Mouse (Mus musculus) liver, embryonic 12.5 days (tissue): ENCODE measurements around the gene Psmg1. TPM values are rescaled to one million over a fixed set of nuclear protein-coding genes. Genes with fewer than 3 reads are reported as not detected.
"Not testable (repeated sequence)": the region's sequence is repeated elsewhere in the genome, so short reads cannot be mapped to it uniquely, and the experiment has no call there.

Experiments used
- ATAC-seq: fragments of 200-750 bp; cut with Nextera tagmentation; 2 replicates; pipeline ENCODE4 v1.8.0; 2017; ENCODE audit warnings: moderate number of reproducible peaks, mild to moderate bottlenecking, moderate library complexity
- H3K27ac ChIP-seq: fragments of 300-500 bp; sonication (generic); 2 replicates; pipeline ENCODE4 v1.5.1; 2016; ENCODE audit warnings: mild to moderate bottlenecking
- H3K27me3 ChIP-seq: fragments of 300-500 bp; sonication (generic); replicated peaks from 2 replicates; pipeline ENCODE4 v1.6.1; 2016; ENCODE audit warnings: mild to moderate bottlenecking, moderate library complexity
- H3K36me3 ChIP-seq: fragments of 300-500 bp; sonication (generic); 2 replicates; pipeline ENCODE4 v1.6.1; 2016; ENCODE audit warnings: mild to moderate bottlenecking, moderate library complexity
- H3K4me1 ChIP-seq: fragments of 300-500 bp; sonication (generic); 2 replicates; pipeline ENCODE4 v1.6.1; 2016
- H3K4me2 ChIP-seq: fragments of 300-500 bp; sonication (generic); 2 replicates; pipeline ENCODE4 v1.6.1; 2016; ENCODE audit warnings: mild to moderate bottlenecking, moderate library complexity
- H3K4me3 ChIP-seq: fragments of 300-500 bp; sonication (generic); 2 replicates; pipeline ENCODE4 v1.5.1; 2016; ENCODE audit warnings: mild to moderate bottlenecking, moderate library complexity
- H3K9ac ChIP-seq: fragments of 300-500 bp; sonication (generic); 2 replicates; pipeline ENCODE4 v1.6.1; 2016; ENCODE audit warnings: mild to moderate bottlenecking, moderate library complexity
- H3K9me3 ChIP-seq: fragments of 300-500 bp; sonication (generic); replicated peaks from 2 replicates; pipeline ENCODE4 v1.6.1; 2016; ENCODE audit warnings: mild to moderate bottlenecking, moderate library complexity
- WGBS: fragments of 180-500 bp; shearing (Covaris S2); methylation state at CpG from one replicate; pipeline ENCODE4 v1.1.7; 2016; ENCODE audit not compliant: insufficient replicate concordance; 5-methylcytosine and 5-hydroxymethylcytosine counted together
- polyA plus RNA-seq: library from polyadenylated mRNA; unstranded; fragments of >200 nt; fragmentation: Nextera tagmentation; extraction: Ambion mirVana; gene quantifications from 2 replicates; pipeline ENCODE4 v1.2.1, GENCODE M21; 2016

The Psmg1 gene
- polyA plus RNA-seq, 1 experiment from 2014 or later, result 81.8 TPM

- 60% methylated on average over 4 of the region's 4 CpGs for WGBS
- H3K4me3 ChIP-seq, H3K27me3 ChIP-seq, H3K4me2 ChIP-seq, H3K27ac ChIP-seq, H3K9ac ChIP-seq, ATAC-seq, H3K9me3 ChIP-seq: not testable (repeated sequence)
- peaks cover 20% of the 10 kb centered on the region for H3K4me1 ChIP-seq
- H3K36me3 ChIP-seq, result peaks cover 24% of the 10 kb centered on the region
These were observed 3.8 kb upstream of the Psmg1 start for GRCm38 (mm10) chr16:95994576-95994975.

DNA sequence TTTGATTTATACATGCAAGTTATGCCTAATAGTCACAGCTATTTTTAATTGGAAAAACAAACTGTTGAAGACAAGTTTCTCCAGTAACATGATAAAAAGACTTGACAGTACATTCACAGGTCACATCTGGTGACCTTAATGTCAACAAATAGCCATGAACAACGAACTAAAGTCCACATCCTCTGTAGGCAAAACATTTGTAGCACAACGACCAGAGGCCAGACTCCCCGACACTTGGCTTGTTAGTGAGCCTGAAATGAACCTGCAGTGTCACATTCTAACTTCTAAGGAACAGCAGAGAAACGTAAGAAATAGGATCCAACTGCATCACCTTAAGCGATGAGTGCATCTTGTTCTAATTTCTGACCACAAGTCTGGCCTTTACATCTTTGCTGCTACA is 1.8 kb upstream of the Psmg1 start:
- no peak overlapping the region for H3K4me2 ChIP-seq
- H3K4me1 ChIP-seq, result peaks cover 24% of the 10 kb centered on the region
- no peak overlapping the region for H3K9ac ChIP-seq
- WGBS, result 80% methylated on average over 5 of the region's 5 CpGs
- no peak for ATAC-seq
- H3K36me3 ChIP-seq, result peaks cover 26% of the 10 kb centered on the region
- no peak overlapping the region for H3K4me3 ChIP-seq
- no peaks in the 10 kb centered on the region for H3K9me3 ChIP-seq
- no peaks in the 10 kb centered on the region for H3K27me3 ChIP-seq
- no peak overlapping the region for H3K27ac ChIP-seq

GRCm38 (mm10) chr16:95991122-95991900 is 551 bp upstream of the Psmg1 start:
- Histone ChIP-seq H3K27ac (peak overlapping the region; percentile 73), H3K4me2 (peak overlapping the region; percentile 82), H3K9ac (peak overlapping the region; percentile 82), H3K4me1 (peaks cover 24% of the 10 kb centered on the region), H3K27me3 (no peaks in the 10 kb centered on the region), H3K36me3 (peaks cover 31% of the 10 kb centered on the region), H3K9me3 (no peaks in the 10 kb centered on the region), H3K4me3 (peak overlapping the region; percentile 81)
- 6% methylated on average over 10 of the region's 10 CpGs for WGBS
- no peak for ATAC-seq

DNA sequence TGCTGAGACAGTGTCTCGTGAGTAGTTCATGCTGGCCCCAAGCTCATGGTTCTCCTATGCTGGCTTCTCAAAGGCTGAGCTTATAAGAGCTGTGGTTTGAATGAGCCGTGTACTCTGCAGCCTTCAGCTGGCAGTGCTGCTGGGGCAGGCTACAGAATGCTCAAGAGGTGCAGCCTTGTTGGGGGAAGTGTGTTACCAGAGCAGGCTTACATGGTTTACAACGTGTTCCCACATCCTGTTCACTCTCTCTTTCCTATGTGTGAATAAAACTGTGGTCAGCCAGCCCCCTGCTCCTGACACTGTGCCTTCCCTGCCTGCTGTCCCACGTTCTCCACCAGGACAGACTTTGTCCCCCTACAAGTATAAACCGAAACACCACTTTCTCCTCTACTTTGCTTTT is 5.8 kb downstream of the Psmg1 start:
- no peak overlapping the region for H3K27ac ChIP-seq
- H3K27me3 ChIP-seq, result no peaks in the 10 kb centered on the region
- H3K9me3 ChIP-seq, result no peaks in the 10 kb centered on the region
- H3K4me2 ChIP-seq, result no peak overlapping the region
- peaks cover 7% of the 10 kb centered on the region for H3K4me1 ChIP-seq
- H3K9ac ChIP-seq, result no peak overlapping the region
- H3K4me3 ChIP-seq, result no peak overlapping the region
- H3K36me3 ChIP-seq, result peaks cover 76% of the 10 kb centered on the region
- no peak for ATAC-seq
- WGBS, result 51% methylated on average over 5 of the region's 5 CpGs

GRCm38 (mm10) chr16:95983601-95984000 is 7.2 kb downstream of the Psmg1 start:
- Histone ChIP-seq H3K9ac (no peak overlapping the region), H3K4me1 (no peaks in the 10 kb centered on the region), H3K4me3 (no peak overlapping the region), H3K36me3 (peaks cover 79% of the 10 kb centered on the region), H3K27me3 (no peaks in the 10 kb centered on the region), H3K4me2 (no peak overlapping the region), H3K27ac (no peak overlapping the region), H3K9me3 (no peaks in the 10 kb centered on the region)
- ATAC-seq, result no peak
- WGBS, result 81% methylated on average over 7 of the region's 7 CpGs

- no peak for ATAC-seq
- Histone ChIP-seq H3K27me3 (peaks cover 4% of the 10 kb centered on the region), H3K4me3 (no peak overlapping the region), H3K9me3 (no peaks in the 10 kb centered on the region), H3K4me2 (no peak overlapping the region), H3K27ac (no peak overlapping the region), H3K36me3 (no peaks in the 10 kb centered on the region), H3K9ac (no peak overlapping the region), H3K4me1 (no peaks in the 10 kb centered on the region)
- 59% methylated on average over 2 of the region's 2 CpGs for WGBS
These were observed 19.9 kb downstream of the Psmg1 start for GRCm38 (mm10) chr16:95970841-95971240.

DNA sequence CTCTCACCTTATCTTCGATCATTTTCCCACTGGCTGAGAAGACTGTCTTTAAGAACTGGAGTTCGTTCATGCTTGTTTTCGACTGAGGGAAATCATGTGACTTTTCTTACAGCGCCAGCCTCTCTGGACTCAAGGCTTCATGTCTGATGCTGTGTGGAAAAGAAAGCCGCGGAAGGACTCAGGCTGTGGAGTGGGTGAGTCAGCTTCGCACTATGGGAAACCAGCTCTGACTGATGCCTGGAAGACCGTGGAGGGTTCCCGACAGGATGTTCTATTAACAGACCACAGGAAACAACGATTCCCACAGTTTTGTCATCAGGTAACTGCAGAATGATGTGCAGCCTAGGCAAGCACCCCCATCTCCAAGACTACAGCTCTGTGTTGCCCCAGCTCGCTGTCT is 23.3 kb downstream of the Psmg1 start:
- Histone ChIP-seq H3K4me2 (no peak overlapping the region), H3K4me3 (no peak overlapping the region), H3K9me3 (no peaks in the 10 kb centered on the region), H3K36me3 (no peaks in the 10 kb centered on the region), H3K27me3 (peaks cover 4% of the 10 kb centered on the region), H3K9ac (no peak overlapping the region), H3K4me1 (no peaks in the 10 kb centered on the region), H3K27ac (no peak overlapping the region)
- WGBS, result 48% methylated on average over 11 of the region's 11 CpGs
- ATAC-seq, result no peak

DNA sequence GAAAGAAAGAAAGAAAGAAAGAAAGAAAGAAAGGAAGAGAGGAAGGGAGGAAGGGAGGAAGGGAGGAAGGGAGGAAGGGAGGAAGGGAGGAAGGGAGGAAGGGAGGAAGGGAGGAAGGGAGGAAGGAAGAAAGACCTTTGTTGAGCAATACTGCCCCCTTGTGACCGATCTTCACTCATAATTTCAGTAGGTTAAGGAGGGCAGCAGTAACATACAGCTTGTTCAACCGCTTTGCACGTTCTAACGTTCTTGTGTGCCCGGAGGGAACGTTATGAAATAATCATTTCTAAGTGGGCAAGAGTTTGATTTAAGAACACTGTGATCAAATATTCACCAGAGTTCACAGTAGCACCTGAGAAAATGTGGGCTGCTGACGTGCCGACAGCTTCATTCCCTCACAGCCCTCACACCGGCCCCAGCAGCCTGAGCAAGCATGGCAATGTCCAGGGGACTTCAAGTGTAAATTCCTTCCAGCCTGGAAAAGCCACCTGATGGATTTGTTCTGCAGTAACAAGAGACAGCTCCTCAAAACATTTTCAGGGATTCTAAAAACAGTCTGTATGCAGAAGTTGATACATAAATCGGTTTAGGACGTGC is 26.2 kb downstream of the Psmg1 start:
- Histone ChIP-seq H3K4me3 (no peak overlapping the region), H3K4me1 (no peaks in the 10 kb centered on the region), H3K9me3 (no peaks in the 10 kb centered on the region), H3K9ac (no peak overlapping the region), H3K27ac (no peak overlapping the region), H3K27me3 (peaks cover 4% of the 10 kb centered on the region), H3K4me2 (no peak overlapping the region), H3K36me3 (no peaks in the 10 kb centered on the region)
- no peak for ATAC-seq
- WGBS, result 42% methylated on average over 11 of the region's 11 CpGs

DNA sequence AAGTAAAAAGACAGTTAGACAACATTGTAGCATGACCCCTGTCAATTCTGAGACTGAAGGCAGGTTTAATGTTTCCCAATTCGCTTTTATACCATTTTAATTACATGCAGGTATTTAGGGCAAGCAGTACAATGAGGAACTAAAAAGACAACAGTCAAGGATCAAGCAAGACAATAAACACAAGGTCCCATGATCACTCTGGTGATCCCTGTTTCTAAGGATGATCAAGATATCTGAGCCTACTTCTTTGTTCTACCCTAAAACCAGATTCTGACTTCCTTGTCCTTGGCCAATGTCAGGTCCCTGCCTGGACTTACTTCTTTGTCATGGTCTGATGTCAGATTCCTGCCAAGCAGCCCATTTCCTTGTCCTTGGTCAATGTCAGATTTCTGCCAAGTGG is 29.3 kb downstream of the Psmg1 start:
- not testable (repeated sequence) for H3K9ac ChIP-seq, H3K4me2 ChIP-seq, ATAC-seq, H3K27me3 ChIP-seq, H3K27ac ChIP-seq, H3K4me1 ChIP-seq, H3K36me3 ChIP-seq, H3K4me3 ChIP-seq, H3K9me3 ChIP-seq
- WGBS, result 42% methylated on average over 1 of the region's 1 CpGs

GRCm38 (mm10) chr16:95960689-95961088 is 30.1 kb downstream of the Psmg1 start:
- H3K4me2 ChIP-seq, H3K4me1 ChIP-seq, H3K4me3 ChIP-seq, H3K27me3 ChIP-seq, H3K27ac ChIP-seq, H3K36me3 ChIP-seq, H3K9ac ChIP-seq, H3K9me3 ChIP-seq, ATAC-seq: not testable (repeated sequence)
- WGBS, result 73% methylated on average over 2 of the region's 2 CpGs

DNA sequence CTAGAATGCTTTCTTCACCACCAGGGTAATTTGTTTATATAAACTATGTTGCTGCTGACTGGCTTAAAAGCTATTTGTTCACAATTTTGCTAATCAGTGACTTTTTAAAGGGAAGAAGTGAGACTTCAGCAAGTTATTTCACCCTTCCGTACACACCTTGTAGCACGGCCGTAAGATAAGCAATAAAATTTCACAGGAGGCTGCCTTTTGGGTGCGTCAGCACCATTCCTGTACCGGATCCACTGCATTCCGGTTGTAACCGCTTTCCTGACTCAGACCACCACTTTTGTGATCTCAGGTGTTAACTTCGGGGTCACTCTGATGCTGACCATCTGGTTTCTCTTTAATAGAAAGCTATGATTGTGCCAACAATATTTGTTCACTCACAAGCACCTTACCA is 32.7 kb downstream of the Psmg1 start:
- Histone ChIP-seq H3K4me3 (no peak overlapping the region), H3K27me3 (no peaks in the 10 kb centered on the region), H3K4me1 (no peaks in the 10 kb centered on the region), H3K36me3 (no peaks in the 10 kb centered on the region), H3K27ac (no peak overlapping the region), H3K4me2 (no peak overlapping the region), H3K9ac (no peak overlapping the region), H3K9me3 (no peaks in the 10 kb centered on the region)
- WGBS, result 69% methylated on average over 8 of the region's 8 CpGs
- no peak for ATAC-seq

DNA sequence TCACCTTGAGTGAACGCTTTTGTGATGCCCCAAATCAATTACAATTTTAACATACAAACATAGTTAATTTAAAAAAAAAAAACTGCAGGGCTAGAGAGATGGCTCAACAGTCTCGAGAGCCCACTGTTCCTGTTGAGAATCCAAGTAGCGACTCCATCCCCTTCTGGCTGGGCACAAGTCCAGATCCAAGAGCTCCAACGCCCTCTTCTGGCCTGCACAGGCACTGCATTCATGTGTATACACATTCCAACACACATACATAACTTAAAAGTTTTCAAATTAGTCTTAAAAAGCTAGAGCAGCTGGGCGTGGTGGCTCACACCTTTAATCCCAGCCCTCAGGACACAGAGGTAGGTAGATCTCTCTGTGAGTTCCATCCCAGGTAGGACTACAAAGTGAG is 34.1 kb downstream of the Psmg1 start:
- Histone ChIP-seq H3K4me2 (no peak overlapping the region), H3K9me3 (no peaks in the 10 kb centered on the region), H3K4me3 (no peak overlapping the region), H3K27me3 (no peaks in the 10 kb centered on the region), H3K27ac (no peak overlapping the region), H3K9ac (no peak overlapping the region), H3K36me3 (no peaks in the 10 kb centered on the region), H3K4me1 (no peaks in the 10 kb centered on the region)
- no peak for ATAC-seq
- WGBS, result 48% methylated on average over 5 of the region's 5 CpGs
